Mouse (Mus musculus): ENCODE results near the gene R3hdml. TPM values are rescaled to one million over a fixed set of nuclear protein-coding genes. Genes with fewer than 3 reads are reported as not detected.
A peak's percentile ranks its signal among the peaks of the same experiment; 100 is the strongest.

The R3hdml gene
- polyA plus RNA-seq (2015; fragmentation: Nextera tagmentation; extraction: Ambion mirVana), result not detected in 2 replicates

- no peak within 1 kb of the TSS for H3K4me3 ChIP-seq (replicated peaks; ENCODE audit: low read length)
- H3K36me3 ChIP-seq (ENCODE audit: control insufficient read depth, insufficient read depth, low read length), result no peaks in the 10 kb centered on the region
- WGBS, result 80% methylated on average over 5 of the region's 5 CpGs
- H3K27ac ChIP-seq (ENCODE audit: low read length), result no peak within 1 kb of the TSS
- H3K4me2 ChIP-seq (ENCODE audit: low read depth, low read length), result no peak within 1 kb of the TSS
- no peaks in the 10 kb centered on the region for H3K27me3 ChIP-seq (ENCODE audit: control insufficient read depth, insufficient read depth, low read length)
- no peak within 1 kb of the TSS for H3K9ac ChIP-seq (ENCODE audit: low read length)
- H3K9me3 ChIP-seq (replicated peaks; ENCODE audit: control insufficient read depth, low read length), result no peaks in the 10 kb centered on the region
- ATAC-seq (ENCODE audit: insufficient read depth, low FRiP score), result no peak
- no peaks in the 10 kb centered on the region for H3K4me1 ChIP-seq (ENCODE audit: control insufficient read depth, insufficient read depth, low read length)
Measured at GRCm38 (mm10) chr2:163492018-163492417, at the start of gene R3hdml. R3hdml (plus strand) TSS chr2:163492318.

- Histone ChIP-seq H3K4me1 (ENCODE audit: control insufficient read depth, insufficient read depth, low read length) (no peaks in the 10 kb centered on the region), H3K27ac (ENCODE audit: low read length) (no peak overlapping the region), H3K36me3 (ENCODE audit: control insufficient read depth, insufficient read depth, low read length) (no peaks in the 10 kb centered on the region), H3K27me3 (ENCODE audit: control insufficient read depth, insufficient read depth, low read length) (no peaks in the 10 kb centered on the region), H3K9me3 (replicated peaks; ENCODE audit: control insufficient read depth, low read length) (no peaks in the 10 kb centered on the region), H3K4me3 (replicated peaks; ENCODE audit: low read length) (no peak overlapping the region), H3K9ac (ENCODE audit: low read length) (no peak overlapping the region), H3K4me2 (ENCODE audit: low read depth, low read length) (no peak overlapping the region)
- ATAC-seq (ENCODE audit: insufficient read depth, low FRiP score), result no peak
- WGBS, result 59% methylated on average over 6 of the region's 6 CpGs
Measured at GRCm38 (mm10) chr2:163443543-163443942, 48.6 kb upstream of the R3hdml start.

GRCm38 (mm10) chr2:163444017-163444416 is 48.1 kb upstream of the R3hdml start:
- no peaks in the 10 kb centered on the region for H3K36me3 ChIP-seq (ENCODE audit: control insufficient read depth, insufficient read depth, low read length)
- no peaks in the 10 kb centered on the region for H3K9me3 ChIP-seq (replicated peaks; ENCODE audit: control insufficient read depth, low read length)
- no peaks in the 10 kb centered on the region for H3K27me3 ChIP-seq (ENCODE audit: control insufficient read depth, insufficient read depth, low read length)
- H3K4me2 ChIP-seq (ENCODE audit: low read depth, low read length), result no peak overlapping the region
- WGBS, result 44% methylated on average over 7 of the region's 7 CpGs
- H3K4me1 ChIP-seq (ENCODE audit: control insufficient read depth, insufficient read depth, low read length), result no peaks in the 10 kb centered on the region
- no peak overlapping the region for H3K9ac ChIP-seq (ENCODE audit: low read length)
- H3K4me3 ChIP-seq (replicated peaks; ENCODE audit: low read length), result no peak overlapping the region
- ATAC-seq (ENCODE audit: insufficient read depth, low FRiP score), result peak; percentile 44; the same call in 1 of the 2 replicates
- no peak overlapping the region for H3K27ac ChIP-seq (ENCODE audit: low read length)

GRCm38 (mm10) chr2:163447375-163447774 is 44.7 kb upstream of the R3hdml start:
- Histone ChIP-seq H3K9me3 (replicated peaks; ENCODE audit: control insufficient read depth, low read length) (no peaks in the 10 kb centered on the region), H3K4me3 (replicated peaks; ENCODE audit: low read length) (no peak overlapping the region), H3K36me3 (ENCODE audit: control insufficient read depth, insufficient read depth, low read length) (no peaks in the 10 kb centered on the region), H3K4me1 (ENCODE audit: control insufficient read depth, insufficient read depth, low read length) (no peaks in the 10 kb centered on the region), H3K27ac (ENCODE audit: low read length) (no peak overlapping the region), H3K9ac (ENCODE audit: low read length) (no peak overlapping the region), H3K4me2 (ENCODE audit: low read depth, low read length) (no peak overlapping the region), H3K27me3 (ENCODE audit: control insufficient read depth, insufficient read depth, low read length) (no peaks in the 10 kb centered on the region)
- 78% methylated on average over 12 of the region's 12 CpGs for WGBS
- no peak for ATAC-seq (ENCODE audit: insufficient read depth, low FRiP score)

GRCm38 (mm10) chr2:163449276-163449675 is 42.8 kb upstream of the R3hdml start:
- no peak for ATAC-seq (ENCODE audit: insufficient read depth, low FRiP score)
- no peaks in the 10 kb centered on the region for H3K27me3 ChIP-seq (ENCODE audit: control insufficient read depth, insufficient read depth, low read length)
- H3K4me2 ChIP-seq (ENCODE audit: low read depth, low read length), result no peak overlapping the region
- no peak overlapping the region for H3K4me3 ChIP-seq (replicated peaks; ENCODE audit: low read length)
- no peaks in the 10 kb centered on the region for H3K9me3 ChIP-seq (replicated peaks; ENCODE audit: control insufficient read depth, low read length)
- no peak overlapping the region for H3K9ac ChIP-seq (ENCODE audit: low read length)
- no peak overlapping the region for H3K27ac ChIP-seq (ENCODE audit: low read length)
- H3K36me3 ChIP-seq (ENCODE audit: control insufficient read depth, insufficient read depth, low read length), result no peaks in the 10 kb centered on the region
- 56% methylated on average over 3 of the region's 3 CpGs for WGBS
- H3K4me1 ChIP-seq (ENCODE audit: control insufficient read depth, insufficient read depth, low read length), result no peaks in the 10 kb centered on the region

GRCm38 (mm10) chr2:163450668-163451295 is 41.3 kb upstream of the R3hdml start:
- ATAC-seq (ENCODE audit: insufficient read depth, low FRiP score), result no peak
- Histone ChIP-seq H3K4me3 (replicated peaks; ENCODE audit: low read length) (no peak overlapping the region), H3K27me3 (ENCODE audit: control insufficient read depth, insufficient read depth, low read length) (no peaks in the 10 kb centered on the region), H3K9ac (ENCODE audit: low read length) (no peak overlapping the region), H3K36me3 (ENCODE audit: control insufficient read depth, insufficient read depth, low read length) (no peaks in the 10 kb centered on the region), H3K27ac (ENCODE audit: low read length) (no peak overlapping the region), H3K9me3 (replicated peaks; ENCODE audit: control insufficient read depth, low read length) (no peaks in the 10 kb centered on the region), H3K4me2 (ENCODE audit: low read depth, low read length) (no peak overlapping the region), H3K4me1 (ENCODE audit: control insufficient read depth, insufficient read depth, low read length) (no peaks in the 10 kb centered on the region)
- WGBS, result 57% methylated on average over 6 of the region's 6 CpGs

GRCm38 (mm10) chr2:163452738-163453137 is 39.4 kb upstream of the R3hdml start:
- H3K9me3 ChIP-seq (replicated peaks; ENCODE audit: control insufficient read depth, low read length), result no peaks in the 10 kb centered on the region
- WGBS, result 84% methylated on average over 6 of the region's 6 CpGs
- H3K9ac ChIP-seq (ENCODE audit: low read length), result no peak overlapping the region
- no peak for ATAC-seq (ENCODE audit: insufficient read depth, low FRiP score)
- no peaks in the 10 kb centered on the region for H3K36me3 ChIP-seq (ENCODE audit: control insufficient read depth, insufficient read depth, low read length)
- H3K4me2 ChIP-seq (ENCODE audit: low read depth, low read length), result no peak overlapping the region
- no peaks in the 10 kb centered on the region; the same call in none of the 2 replicates for H3K27me3 ChIP-seq (ENCODE audit: control insufficient read depth, insufficient read depth, low read length)
- H3K4me3 ChIP-seq (replicated peaks; ENCODE audit: low read length), result no peak overlapping the region
- H3K27ac ChIP-seq (ENCODE audit: low read length), result no peak overlapping the region
- H3K4me1 ChIP-seq (ENCODE audit: control insufficient read depth, insufficient read depth, low read length), result no peaks in the 10 kb centered on the region

GRCm38 (mm10) chr2:163453378-163453777 is 38.7 kb upstream of the R3hdml start:
- H3K9ac ChIP-seq (ENCODE audit: low read length), result no peak overlapping the region
- WGBS, result 81% methylated on average over 13 of the region's 13 CpGs
- H3K27me3 ChIP-seq (ENCODE audit: control insufficient read depth, insufficient read depth, low read length), result no peaks in the 10 kb centered on the region; the same call in none of the 2 replicates
- no peaks in the 10 kb centered on the region for H3K4me1 ChIP-seq (ENCODE audit: control insufficient read depth, insufficient read depth, low read length)
- H3K4me3 ChIP-seq (replicated peaks; ENCODE audit: low read length), result no peak overlapping the region
- H3K9me3 ChIP-seq (replicated peaks; ENCODE audit: control insufficient read depth, low read length), result no peaks in the 10 kb centered on the region
- no peak overlapping the region for H3K27ac ChIP-seq (ENCODE audit: low read length)
- H3K4me2 ChIP-seq (ENCODE audit: low read depth, low read length), result no peak overlapping the region
- no peaks in the 10 kb centered on the region for H3K36me3 ChIP-seq (ENCODE audit: control insufficient read depth, insufficient read depth, low read length)
- ATAC-seq (ENCODE audit: insufficient read depth, low FRiP score), result no peak

GRCm38 (mm10) chr2:163458539-163459265 is 33.4 kb upstream of the R3hdml start:
- ATAC-seq (ENCODE audit: insufficient read depth, low FRiP score), result 0 out of 2 replicates have a peak, but pooled peaks have one; percentile 19
- H3K4me3 ChIP-seq (replicated peaks; ENCODE audit: low read length), result no peak overlapping the region
- WGBS, result 48% methylated on average over 27 of the region's 27 CpGs

More at GRCm38 (mm10) chr2:163458539-163459265, 33.4 kb upstream of the R3hdml start:
- Histone ChIP-seq H3K9me3 (replicated peaks; ENCODE audit: control insufficient read depth, low read length) (no peaks in the 10 kb centered on the region), H3K4me1 (ENCODE audit: control insufficient read depth, insufficient read depth, low read length) (0 out of 2 replicates have a peak, but pooled peaks cover 2% of the 10 kb centered on the region), H3K9ac (ENCODE audit: low read length) (no peak overlapping the region), H3K36me3 (ENCODE audit: control insufficient read depth, insufficient read depth, low read length) (no peaks in the 10 kb centered on the region), H3K27me3 (ENCODE audit: control insufficient read depth, insufficient read depth, low read length) (peaks cover 8% of the 10 kb centered on the region), H3K27ac (ENCODE audit: low read length) (no peak overlapping the region), H3K4me2 (ENCODE audit: low read depth, low read length) (no peak overlapping the region)

Data from stomach, embryonic 16.5 days (tissue).